Mouse (Mus musculus): ENCODE measurements around the gene Smagp.
"Not testable (repeated sequence)": the region's sequence is repeated elsewhere in the genome, so short reads cannot be mapped to it uniquely, and the experiment has no call there.

The Smagp gene

DNA sequence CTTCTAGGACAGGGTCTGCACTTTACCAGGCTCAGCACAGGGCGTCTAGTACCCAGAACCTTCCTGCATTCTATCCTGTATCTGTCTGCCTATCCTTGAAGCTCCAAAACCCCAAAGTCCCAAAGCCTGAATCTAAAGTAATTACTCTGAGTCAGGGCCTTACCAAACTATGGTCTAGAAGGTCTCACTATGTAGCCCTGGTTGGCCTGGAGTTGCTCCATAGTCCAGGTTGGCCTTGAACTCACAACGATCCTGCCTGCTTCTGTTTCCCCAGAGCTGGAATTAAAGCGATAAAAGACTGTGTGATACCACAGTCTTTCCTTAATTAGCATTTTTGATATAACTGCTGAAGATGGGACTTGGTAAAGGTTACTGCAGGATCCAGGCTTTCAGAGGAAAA lies 12.3 kb downstream of the Smagp start:
- no peak for DNase-seq

DNA sequence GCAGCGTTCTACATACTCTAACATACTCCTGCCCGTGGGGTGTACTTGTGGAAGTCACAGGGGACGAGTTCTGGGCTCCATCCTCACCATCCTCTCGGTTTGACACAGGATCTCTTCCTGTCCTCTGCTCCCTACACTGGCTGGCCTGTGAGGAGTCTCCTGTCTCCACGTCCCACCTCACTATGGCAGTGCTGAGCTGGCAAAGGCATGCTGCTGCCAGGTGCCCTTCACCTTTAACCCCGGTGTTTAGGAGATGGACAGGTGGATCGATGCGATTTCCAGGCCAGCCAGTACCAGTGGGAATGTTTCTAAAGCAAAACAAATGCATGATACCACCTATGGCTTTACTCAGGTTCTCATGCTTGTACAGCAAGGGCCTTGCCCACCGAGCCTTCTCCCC lies 13.0 kb downstream of the Smagp start:
- no peak for DNase-seq

DNA sequence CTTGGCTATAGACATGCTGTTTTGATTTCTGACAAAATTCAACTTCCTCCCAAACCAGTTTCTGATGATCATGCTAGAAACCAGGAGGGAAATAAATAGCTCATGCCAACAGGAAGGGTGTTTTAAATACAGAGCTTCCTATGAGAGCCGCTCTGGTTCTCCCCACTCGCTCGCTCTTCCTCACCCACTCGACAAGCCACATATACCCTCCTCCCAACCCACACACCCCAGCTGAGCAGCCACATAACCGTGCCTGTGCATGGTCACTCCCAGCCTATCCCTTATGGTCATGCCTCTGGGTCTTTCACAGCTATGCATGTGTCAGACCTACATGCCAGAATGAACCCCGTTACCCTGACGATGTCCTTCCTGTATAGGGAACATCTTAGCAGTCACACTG lies 14.6 kb downstream of the Smagp start:
- DNase-seq: no peak

DNA sequence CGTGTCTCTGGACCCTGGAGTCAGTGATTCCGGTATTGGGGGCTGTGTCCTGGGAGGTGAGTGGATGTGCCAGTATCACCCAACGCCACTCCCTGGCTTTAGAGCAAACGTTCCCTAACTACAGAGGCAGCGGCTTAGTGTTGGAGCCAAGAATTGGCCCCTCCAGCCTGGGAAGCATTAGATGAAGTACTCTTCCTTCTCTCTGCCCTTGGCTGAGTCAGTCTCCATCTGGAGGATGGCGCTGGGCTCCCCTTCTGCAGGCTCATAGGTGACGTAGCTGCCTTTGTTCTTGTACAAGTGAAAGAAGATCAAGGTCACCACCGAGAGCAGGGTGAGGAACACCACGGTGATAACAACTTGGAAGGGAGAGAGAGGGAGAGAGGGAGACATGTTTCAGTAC lies 15.1 kb downstream of the Smagp start:
- DNase-seq: not testable (repeated sequence)

DNA sequence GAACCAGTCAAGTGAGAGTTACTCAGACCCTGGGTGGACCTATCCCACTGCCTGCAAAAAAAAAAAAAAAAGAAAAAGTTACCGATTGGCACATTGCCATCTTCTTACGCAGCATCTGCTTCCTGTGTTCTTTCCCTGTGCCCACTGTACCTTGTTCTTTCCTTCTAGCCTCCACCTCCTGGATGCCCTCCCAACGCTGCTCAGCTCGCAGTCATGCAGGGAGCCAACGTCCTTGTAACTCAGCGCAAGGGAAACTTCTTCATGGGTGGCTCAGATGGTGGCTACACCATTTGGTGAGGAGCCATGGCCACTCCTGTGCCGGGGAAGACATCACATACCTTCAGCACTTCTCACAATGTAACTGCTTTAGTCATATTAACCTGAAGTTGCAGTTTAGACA lies 17.5 kb downstream of the Smagp start:
- DNase-seq: no peak

DNA sequence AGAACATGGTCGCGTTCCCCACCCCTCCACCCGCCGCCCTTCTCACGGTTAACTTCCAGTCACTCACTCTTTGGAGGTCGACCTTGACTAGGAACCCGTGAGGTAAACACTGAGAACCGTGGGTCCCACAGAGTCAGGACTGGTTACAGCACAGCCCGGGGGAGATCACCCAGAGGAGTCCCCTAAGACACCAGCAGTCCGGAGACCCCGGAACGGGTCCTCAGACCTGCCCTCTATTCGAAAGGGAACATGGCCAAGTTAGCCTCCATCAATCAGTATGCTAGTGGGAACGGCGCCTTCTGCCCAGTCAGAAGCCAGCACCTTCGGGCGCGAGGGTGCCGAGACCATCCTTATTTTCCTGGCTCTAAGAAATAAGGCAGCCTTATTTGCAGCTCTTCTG lies 20.5 kb downstream of the Smagp start:
- DNase-seq: no peak

DNA sequence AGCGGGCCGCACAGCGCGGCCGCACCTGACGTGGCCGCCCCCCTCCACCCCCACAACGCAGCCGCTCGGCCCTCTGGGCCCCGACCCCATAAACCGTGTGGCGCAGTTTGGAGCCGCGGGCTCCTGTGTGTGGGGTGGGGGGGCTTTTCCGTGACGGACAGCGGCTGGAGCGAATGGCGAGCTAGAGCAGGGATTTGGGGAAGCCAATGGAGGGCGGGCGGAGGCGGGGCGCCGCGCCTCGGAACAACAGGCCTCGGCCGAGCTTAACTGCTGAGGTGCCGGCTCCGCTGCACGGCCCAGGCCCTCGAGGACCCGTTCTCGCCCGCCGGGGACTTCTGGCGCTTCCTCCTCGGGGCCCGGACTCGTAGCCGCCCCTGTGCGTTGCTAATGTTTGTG lies 20.9 kb downstream of the Smagp start:
- peak; percentile 95 for DNase-seq

DNA sequence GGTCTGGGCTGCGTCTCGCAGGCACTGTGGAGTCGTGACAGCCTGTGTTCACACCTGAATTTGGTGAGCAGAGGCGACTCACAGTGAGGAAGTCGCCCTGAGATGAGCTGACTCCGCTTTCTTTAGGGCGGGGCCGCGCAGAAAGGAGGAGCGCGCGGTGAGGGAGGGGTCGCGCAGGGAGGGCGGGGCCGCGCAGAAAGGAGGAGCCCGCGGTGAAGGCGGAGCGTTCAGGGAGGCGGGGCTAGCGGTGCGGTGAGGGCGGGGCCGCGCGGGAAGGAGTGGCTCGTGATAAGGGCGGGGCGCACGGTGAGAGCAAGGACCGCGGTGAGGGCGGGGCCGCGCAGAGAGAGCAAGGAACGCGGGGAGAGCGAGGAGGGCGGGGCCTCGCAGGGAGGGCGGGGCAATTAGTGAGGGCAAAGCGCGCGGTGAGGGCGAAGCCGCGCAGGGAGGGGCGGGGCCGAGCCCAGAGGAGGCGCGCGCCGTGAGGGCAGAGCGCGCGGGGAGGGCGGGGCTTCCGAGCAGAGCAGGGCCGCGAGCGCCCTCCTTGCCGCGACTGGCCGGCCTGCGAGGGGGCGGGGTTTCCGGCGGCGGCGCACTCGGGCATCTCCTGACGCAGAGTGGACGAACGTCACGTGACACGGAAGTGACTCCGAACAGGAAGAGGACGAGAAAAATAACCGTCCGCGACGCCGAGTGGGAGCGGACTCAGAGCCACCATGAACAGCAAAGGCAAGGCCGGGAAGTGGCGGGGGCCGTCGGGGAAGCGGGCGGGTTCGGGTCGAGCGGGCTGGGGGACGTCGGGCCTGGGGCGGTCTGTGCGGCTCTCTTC lies 21.5 kb downstream of the Smagp start, which contains the start of gene Dazap2:
Gene Dazap2, plus strand, starts transcription at position 354 of the 829 bp plus-strand sequence.
- peak; percentile 99 for DNase-seq

DNA sequence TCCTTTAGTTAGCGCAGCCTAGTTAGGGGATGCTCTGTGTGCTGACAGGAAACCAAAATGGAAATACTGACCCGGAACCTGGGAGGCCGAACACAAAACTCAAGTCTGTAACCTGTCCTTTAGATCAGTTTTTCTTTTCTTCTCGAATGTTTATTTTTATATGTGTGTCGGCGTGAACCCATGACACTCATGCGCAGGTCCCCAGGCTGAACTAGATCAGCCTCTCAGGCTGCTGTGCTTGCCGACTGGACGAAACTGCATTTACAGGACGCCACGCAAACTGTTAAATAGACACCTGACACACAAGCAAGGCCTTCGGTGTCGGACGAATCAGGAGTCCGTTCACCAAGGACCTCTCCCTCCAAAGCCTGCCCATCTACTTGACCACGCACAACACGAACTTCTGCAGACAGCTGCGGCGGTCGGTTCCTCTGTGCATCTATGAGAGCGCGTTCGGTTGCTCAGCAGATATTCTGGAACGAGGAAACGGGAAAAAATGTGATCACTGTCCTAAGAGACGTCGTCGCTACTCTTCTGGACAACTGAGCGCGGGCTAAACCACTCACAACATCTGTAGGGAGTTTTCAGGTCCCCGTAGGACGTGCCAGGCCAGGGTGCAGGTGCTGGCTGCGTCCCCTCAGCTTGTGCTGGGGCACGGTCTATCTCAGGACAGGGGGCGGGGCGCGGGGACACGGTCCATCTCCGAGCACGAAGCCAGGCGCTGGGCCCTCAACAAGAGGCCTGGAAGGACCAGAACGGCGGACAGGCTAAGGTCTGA lies 22.3 kb downstream of the Smagp start:
- no peak for DNase-seq

DNA sequence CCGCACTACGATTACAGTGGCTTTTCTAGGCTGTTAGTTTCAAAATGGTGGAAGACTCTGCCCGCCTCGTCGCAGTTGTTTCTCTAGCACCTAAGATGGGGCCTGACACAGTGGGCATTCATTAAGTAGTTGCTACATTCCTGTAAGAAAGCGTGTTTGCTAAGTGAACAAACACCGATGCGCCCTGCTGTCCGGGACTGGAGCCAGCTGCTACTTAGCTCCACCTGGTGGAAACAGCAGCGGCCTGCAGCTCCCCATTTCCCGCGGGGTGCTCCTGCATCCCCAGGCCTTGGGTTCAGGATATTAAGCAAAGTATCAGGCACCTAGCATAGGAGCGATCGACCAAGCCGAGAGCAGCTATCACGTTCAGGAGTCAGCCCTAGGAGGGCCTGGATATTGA lies 23.2 kb downstream of the Smagp start:
- peak; percentile 81 for DNase-seq

DNA sequence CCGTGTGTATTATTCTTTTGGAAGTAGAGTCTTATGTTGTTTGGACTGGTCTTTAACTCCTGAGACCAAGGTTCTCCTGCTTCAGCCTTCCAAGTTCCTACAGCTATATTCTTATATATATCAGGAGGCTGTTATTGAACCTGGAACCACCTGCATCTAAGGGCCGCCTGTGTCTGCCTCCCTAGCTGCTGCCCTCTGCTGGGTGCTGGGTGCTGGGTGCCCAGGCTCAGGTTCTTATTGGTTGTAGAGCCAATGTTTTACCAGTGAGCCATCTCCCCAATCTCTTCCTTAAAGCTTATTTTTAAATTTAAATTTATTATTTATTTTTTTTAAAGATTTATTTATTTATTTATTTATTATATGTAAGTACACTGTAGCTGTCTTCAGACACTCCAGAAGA lies 24.3 kb downstream of the Smagp start:
- DNase-seq: no peak

DNA sequence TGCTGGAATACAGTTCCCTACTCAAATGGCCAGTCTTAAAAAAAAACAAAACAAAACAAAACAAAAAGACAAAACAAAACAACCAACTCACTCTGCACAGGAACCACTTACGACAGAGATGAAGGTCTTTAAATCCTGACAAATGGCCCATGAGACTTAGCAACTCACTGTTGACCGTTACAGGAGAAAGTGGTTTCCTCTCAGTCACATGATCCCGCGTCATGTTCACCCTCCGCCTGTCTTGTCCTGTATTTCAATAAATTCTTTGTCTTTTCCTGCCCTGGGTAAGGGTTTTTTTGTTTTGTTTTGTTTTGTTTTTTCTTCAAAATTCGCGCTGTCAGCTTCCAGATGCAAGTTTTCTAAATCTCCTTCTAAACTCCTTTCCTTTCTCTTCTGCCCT lies 24.8 kb downstream of the Smagp start:
- DNase-seq: no peak

DNA sequence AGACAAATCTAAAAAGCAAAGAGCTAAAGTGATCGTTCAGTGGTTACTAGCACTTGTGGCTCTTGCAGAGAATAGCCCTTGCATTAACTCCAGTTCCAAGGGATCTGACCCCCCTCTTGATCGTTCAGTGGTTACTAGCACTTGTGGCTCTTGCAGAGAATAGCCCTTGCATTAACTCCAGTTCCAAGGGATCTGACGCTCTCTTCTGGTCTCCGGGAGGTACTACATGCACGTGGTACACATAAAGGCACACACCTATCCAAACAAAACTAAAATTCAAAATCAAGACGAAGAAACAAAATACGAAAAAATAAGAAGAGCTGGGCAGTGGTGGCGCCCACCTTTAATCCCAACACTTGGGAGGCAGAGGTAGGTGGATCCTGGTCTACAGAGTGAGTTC lies 30.1 kb downstream of the Smagp start:
- not testable (repeated sequence) for DNase-seq

DNA sequence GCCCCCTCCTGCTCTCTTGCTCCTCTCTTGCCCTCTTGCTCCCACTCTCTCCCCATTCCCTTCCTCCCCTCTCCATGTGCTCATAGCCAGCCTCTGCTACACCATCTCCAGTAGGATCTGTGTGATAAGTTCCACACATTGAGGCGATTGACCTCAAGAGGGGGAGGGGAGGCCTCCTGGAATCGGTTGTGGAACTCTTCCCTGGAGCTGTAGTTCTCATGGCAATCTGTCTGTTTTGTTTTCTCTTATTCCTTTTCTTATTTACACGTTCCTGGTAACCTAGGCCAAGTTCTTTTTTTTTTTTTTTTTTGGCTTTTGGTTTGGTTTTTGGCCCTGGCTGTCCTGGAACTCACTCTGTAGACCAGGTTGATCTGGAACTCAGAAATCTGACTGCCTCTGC lies 35.1 kb downstream of the Smagp start:
- no peak for DNase-seq

DNA sequence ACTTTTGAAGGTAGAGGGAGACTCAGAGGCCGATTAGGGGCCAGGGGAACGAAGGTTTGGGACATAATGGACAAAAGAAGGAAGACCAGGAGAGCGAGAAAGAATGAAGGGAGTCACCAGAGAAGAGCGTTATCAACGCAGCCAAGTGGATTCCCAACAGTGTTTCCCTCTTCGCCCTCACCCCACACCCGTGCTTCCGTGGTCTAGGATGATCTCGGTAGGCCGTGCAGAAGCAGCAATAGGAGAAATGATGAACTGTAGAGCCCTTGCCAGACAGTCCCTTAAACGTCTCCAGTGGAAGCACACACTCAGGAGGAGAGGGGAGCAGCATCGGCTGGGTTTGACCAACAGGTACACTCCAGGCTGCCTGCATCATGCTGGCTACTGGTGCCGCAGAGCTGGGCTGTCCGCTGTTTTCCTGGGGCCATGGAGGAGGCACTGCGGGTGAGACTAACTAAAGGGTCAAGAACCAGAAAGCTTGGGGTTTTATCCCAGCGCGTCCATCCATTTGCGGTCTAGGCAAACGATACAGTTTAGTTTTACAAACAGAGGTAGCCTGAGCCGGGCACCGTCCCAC lies 36.0 kb downstream of the Smagp start:
- DNase-seq: no peak

DNA sequence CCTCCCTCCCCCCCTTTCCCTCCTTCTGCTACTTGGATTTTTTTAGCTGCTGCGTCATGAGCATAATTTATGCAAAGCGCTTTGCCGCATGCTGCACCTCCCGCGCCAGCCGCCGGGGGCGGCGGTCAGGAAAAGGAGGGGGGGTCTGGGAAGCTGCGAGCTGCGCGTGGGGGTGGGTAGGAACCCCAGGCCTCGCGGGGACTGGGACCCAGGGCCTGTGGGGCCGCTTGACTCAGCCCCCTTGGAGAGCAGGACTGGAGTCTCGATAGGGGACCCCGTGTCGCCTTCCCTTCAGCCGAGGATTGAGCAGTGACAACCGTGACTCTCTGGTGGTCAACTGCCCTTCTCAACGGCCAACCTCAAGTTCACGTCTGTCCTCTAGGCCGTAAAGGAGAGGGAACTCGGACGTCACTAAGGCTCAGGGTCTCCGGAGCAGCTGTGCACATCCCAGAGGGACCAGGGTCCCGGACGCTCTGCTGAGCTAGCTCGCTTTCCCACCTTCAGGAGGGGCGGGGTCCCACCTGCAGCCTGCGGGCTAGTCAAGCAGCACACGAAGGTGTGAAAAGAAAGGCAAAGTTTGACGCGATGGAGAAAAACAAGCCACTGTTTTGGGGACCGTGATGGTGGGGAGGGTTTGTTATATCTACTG lies 36.6 kb downstream of the Smagp start:
- DNase-seq: peak; percentile 87

DNA sequence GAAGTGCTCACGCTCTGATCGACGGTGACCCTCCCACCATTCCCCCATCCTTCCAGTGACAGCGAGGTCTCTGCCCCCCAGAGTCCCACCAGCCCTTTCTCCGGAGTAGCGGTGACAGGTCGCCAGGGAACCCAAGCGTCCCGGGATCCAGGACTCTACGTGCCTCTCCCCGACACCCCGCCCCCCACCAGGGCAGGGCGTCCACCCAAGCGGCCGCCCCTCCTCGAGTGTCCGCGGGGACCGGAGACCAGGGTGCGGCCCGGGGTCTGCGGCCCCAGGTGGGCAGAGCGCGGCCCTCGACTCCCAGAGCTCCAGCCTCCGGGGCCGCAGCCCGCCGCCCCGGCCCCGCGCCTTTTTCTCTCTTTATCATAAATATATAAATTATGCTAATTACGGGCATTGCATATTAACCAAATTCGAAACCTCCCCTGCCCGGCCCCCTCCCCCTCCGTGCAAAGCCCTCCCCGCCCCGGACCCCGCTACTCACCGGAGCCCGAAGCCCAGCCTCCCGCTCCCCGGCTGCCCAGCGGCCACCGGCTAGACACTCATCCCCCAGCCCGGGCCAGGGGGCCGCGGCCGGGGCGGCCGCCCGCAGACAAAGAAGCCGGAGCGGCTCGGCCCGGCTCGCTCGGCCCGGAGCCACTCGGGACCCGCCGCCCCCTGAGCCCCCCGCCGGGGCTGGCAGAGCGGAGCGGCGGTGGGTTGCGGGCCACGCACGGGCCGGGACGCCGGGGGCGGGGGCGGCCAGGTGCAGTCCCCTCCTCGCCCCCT lies 37.3 kb downstream of the Smagp start, which contains the start of gene Pou6f1:
Gene Pou6f1, minus strand, starts transcription at position 709 of the 771 bp plus-strand sequence.
- peak; percentile 83 for DNase-seq

DNA sequence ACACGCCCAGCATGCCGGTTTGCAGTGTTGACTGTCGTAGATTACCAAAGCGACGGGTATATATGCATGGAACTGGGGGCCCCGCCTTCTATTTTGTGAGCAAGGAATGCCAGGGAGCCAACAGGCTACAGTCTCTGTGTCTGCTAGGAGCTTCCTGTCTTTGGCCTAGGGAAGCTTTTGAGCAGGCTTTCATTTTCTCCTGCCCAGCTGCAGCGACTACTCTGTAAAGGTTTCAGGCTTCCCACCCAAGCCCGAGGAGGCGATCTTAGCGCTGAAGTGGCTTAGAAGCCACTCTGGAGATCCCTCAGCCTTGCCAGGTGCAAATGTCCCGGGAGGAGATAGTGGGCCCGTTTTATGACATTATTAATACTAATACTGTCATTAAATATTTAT lies 37.9 kb downstream of the Smagp start:
- peak; percentile 73 for DNase-seq

DNA sequence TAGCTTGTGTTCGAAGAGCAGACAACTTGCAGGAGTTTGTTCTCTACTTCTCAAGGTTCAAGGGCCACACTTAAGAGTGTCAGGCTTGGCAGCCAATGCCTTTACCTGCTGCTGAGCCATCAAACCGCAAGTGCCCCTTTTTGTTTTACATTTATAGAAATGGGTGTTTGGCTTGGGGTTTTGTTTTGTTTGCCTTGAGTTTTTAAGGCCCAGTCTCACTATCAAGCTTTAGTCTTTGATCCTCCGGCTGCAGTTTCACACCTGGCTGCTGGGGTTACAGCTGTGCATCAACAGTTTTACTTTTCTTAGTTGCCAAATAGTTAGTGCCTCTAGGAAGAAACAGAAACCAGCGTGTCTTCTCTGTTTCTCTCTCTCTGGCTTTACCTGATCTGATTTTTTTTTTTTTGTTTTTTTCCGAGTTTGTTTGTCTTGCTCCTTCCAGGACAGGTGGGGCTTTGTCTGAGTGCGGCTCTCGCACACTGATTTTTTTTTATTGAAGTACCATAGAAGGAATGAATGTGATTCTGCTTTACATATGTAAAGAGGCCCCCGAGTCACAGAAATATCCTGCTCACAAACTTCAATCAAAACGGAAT lies 38.4 kb downstream of the Smagp start:
- no peak for DNase-seq

DNA sequence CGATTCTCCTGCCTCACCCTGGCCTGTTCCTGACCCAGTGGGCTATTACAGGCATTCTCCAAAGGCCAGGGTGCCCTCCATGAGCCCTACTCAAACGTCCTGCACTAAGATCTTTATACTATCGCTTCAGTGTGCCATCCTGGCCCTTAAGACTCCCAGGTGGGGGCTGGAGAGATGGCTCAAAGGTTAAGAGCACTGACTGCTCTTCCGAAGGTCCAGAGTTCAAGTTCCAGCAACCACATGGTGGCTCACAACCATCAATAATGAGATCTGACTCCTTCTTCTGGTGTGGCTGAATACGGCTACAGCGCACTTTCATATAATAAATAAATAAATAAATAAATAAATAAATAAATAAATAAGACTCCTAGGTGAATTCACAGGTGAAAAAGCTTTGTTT lies 43.9 kb downstream of the Smagp start:
- DNase-seq: no peak

DNA sequence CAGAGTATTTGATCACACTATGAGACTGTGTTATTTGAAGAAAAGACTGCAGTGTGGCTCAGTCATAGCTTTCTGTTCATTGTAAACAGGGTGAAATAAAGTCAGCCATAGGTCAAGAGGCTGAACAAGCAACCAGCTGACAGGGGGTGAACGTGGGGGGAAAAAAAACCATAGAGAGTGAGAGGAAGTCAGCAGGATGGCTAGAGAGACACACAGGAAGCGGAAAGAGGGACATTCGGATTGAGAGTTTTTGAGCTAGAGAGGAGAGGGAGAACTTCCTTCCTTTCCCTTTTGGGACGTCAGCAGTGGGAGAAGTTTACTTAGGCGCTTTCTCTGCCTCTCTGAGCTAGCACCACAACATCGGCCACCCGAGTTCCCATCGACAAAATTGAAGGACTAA lies 46.3 kb downstream of the Smagp start:
- no peak for DNase-seq

DNA sequence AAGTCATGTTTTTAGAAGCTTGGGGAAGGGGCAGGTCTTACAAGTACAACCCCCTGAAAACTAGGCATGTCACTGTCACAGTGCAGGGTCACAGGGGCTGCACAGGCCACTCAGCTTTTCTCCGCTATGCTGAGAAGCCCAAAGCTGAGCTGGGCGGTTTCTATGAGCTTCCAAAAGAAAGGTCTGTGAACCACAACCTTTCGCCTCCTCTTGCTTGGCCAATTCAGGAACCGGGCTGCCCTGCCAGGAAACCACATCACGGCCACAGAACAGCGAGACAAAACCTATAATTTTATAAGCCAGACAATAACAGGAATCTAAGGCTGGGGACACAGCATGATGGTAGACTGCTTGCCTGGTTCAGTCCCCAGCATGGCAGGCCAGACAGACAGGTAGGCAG lies 48.4 kb downstream of the Smagp start:
- DNase-seq: no peak
